24 mouse cellular contexts compared by ENCODE assay signal in the genomic region with DNA sequence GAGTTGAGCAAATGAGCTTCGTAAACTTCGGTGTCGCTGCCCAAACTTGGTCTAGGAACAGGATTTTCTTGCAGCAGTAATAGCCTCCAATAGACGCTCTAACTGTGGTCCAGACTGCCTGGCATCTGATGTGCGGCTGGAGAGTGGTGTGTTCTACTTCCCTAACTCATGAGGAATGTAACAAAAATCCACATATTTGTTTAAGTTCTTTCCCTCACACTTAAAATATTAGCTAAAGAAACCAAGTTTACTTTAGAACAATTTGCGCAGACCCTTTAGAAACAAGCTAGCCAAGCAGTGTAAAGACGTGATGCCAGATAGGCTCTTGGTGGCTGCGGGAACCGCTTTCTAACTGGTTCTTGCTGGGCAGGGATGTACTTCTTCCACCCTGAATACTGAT.
DNase-seq lines count a peak whose midpoint lies in the region; ATAC-seq and TF ChIP-seq lines count a peak whose summit lies in the region.
"Had no signal": no experiment of that assay in that cellular context is flagged by ENCODE, and none has a peak within 500 bp of the region (broad histone marks: within the 10 kb centered on the region; RNA-seq: fewer than 3 reads in every experiment).

No protein-coding gene starts in this region.

- peak overlapping the region; percentile 28; the same call in 1 of the 2 replicates for H3K27ac ChIP-seq in limb, embryonic 13.5 days
- no peak overlapping the region for H3K27ac ChIP-seq in limb, embryonic 10.5 days
- H3K27ac ChIP-seq in lung, embryonic 16.5 days (ENCODE audit: low read length), result no peak overlapping the region
- 0 out of 2 replicates have a peak overlapping the region, but pooled peaks have one; percentile 39 for H3K27ac ChIP-seq in stomach, embryonic 14.5 days (ENCODE audit: low read length)
- no peak overlapping the region for H3K27ac ChIP-seq in stomach, postnatal 0 days (replicated peaks)
- H3K27ac ChIP-seq: embryonic facial prominence, embryonic 12.5 days; embryonic facial prominence, embryonic 15.5 days; hindbrain, embryonic 12.5 days; hindbrain, embryonic 15.5 days had no signal

- no peak for TF ChIP-seq CTCF in stomach, postnatal 0 days (IDR thresholded peaks at IDR 0.05; ENCODE audit: low read depth)

- DNase-seq in limb, embryonic 10.5 days (ENCODE audit: low spot score), result no peak
- DNase-seq in lung, postnatal 10 days, result no peak
- DNase-seq in stomach, postnatal 0 days (ENCODE audit: low spot score), result no peak
- DNase-seq: adrenal gland, postnatal 10 days; adrenal gland, postnatal 36 days; cerebellum, adult 18-20 months; cerebellum, adult 9-10 months; cerebellum, postnatal 14 days; forebrain, postnatal 0 days; gastrocnemius, adult 2 months; gastrocnemius, postnatal 14 days; heart, adult 11 months had no signal

- H3K4me3 ChIP-seq in limb, embryonic 13.5 days, result no peak overlapping the region
- H3K4me3 ChIP-seq in limb, embryonic 10.5 days, result no peak overlapping the region
- H3K4me3 ChIP-seq in lung, embryonic 16.5 days (ENCODE audit: low read length), result no peak overlapping the region
- H3K4me3 ChIP-seq in stomach, embryonic 14.5 days (ENCODE audit: low read depth, low read length), result no peak overlapping the region
- no peak overlapping the region for H3K4me3 ChIP-seq in stomach, postnatal 0 days (ENCODE audit: low read depth, low read length)
- H3K4me3 ChIP-seq: embryonic facial prominence, embryonic 12.5 days; embryonic facial prominence, embryonic 15.5 days; gastrocnemius, adult 2 months; hindbrain, embryonic 12.5 days; hindbrain, embryonic 15.5 days had no signal

- WGBS in limb, embryonic 13.5 days, result 71% methylated on average over 9 of the region's 9 CpGs
- 91% methylated on average over 9 of the region's 9 CpGs for WGBS in limb, embryonic 10.5 days
- WGBS in lung, embryonic 16.5 days, result 41% methylated on average over 9 of the region's 9 CpGs
- 56% methylated on average over 9 of the region's 9 CpGs for WGBS in stomach, embryonic 14.5 days
- 44% methylated on average over 9 of the region's 9 CpGs for WGBS in stomach, postnatal 0 days

- H3K36me3 ChIP-seq in limb, embryonic 13.5 days, result no peaks in the 10 kb centered on the region
- H3K36me3 ChIP-seq in limb, embryonic 10.5 days, result no peaks in the 10 kb centered on the region
- no peaks in the 10 kb centered on the region for H3K36me3 ChIP-seq in lung, embryonic 16.5 days (ENCODE audit: control insufficient read depth, insufficient read depth, low read length)
- H3K36me3 ChIP-seq in stomach, embryonic 14.5 days (ENCODE audit: control insufficient read depth, insufficient read depth, low read length), result no peaks in the 10 kb centered on the region
- no peaks in the 10 kb centered on the region for H3K36me3 ChIP-seq in stomach, postnatal 0 days (ENCODE audit: control insufficient read depth, insufficient read depth, low read length)
- H3K36me3 ChIP-seq: embryonic facial prominence, embryonic 12.5 days; embryonic facial prominence, embryonic 15.5 days; G1E; hindbrain, embryonic 12.5 days; hindbrain, embryonic 15.5 days had no signal

- no peaks in the 10 kb centered on the region for H3K27me3 ChIP-seq in limb, embryonic 13.5 days
- no peaks in the 10 kb centered on the region for H3K27me3 ChIP-seq in limb, embryonic 10.5 days (ENCODE audit: low read depth, poor library complexity, severe bottlenecking)
- no peaks in the 10 kb centered on the region for H3K27me3 ChIP-seq in lung, embryonic 16.5 days (ENCODE audit: control insufficient read depth, insufficient read depth, low read depth, low read length)
- H3K27me3 ChIP-seq in stomach, embryonic 14.5 days (ENCODE audit: control insufficient read depth, insufficient read depth, low read length), result no peaks in the 10 kb centered on the region
- no peaks in the 10 kb centered on the region for H3K27me3 ChIP-seq in stomach, postnatal 0 days (ENCODE audit: control insufficient read depth, insufficient read depth, low read length)
- H3K27me3 ChIP-seq: CH12.LX; embryonic facial prominence, embryonic 12.5 days; embryonic facial prominence, embryonic 15.5 days; hindbrain, embryonic 12.5 days; hindbrain, embryonic 15.5 days; Patski had no signal

- no peak for TF ChIP-seq EP300 in stomach, postnatal 0 days (optimal IDR thresholded peaks at IDR 0.05)

- no peak for ATAC-seq in limb, embryonic 13.5 days (ENCODE audit: low FRiP score, low read depth)
- peak; percentile 88; the same call in 1 of the 2 replicates for ATAC-seq in lung, embryonic 16.5 days (ENCODE audit: low read depth)
- ATAC-seq in stomach, embryonic 14.5 days (ENCODE audit: insufficient number of reproducible peaks, insufficient read depth, low FRiP score, low read depth), result no peak
- no peak for ATAC-seq in stomach, postnatal 0 days (ENCODE audit: low FRiP score, low TSS enrichment)
- ATAC-seq: forebrain, embryonic 14.5 days; forebrain, postnatal 0 days; Patski had no signal

- H3K9me3 ChIP-seq in limb, embryonic 13.5 days, result no peaks in the 10 kb centered on the region
- no peaks in the 10 kb centered on the region for H3K9me3 ChIP-seq in limb, embryonic 10.5 days (replicated peaks)
- no peaks in the 10 kb centered on the region for H3K9me3 ChIP-seq in lung, embryonic 16.5 days (ENCODE audit: control insufficient read depth, low read length)
- H3K9me3 ChIP-seq in stomach, embryonic 14.5 days (ENCODE audit: control insufficient read depth, low read depth, low read length), result no peaks in the 10 kb centered on the region
- no peaks in the 10 kb centered on the region for H3K9me3 ChIP-seq in stomach, postnatal 0 days (ENCODE audit: control insufficient read depth, low read length)
- H3K9me3 ChIP-seq: embryonic facial prominence, embryonic 12.5 days; embryonic facial prominence, embryonic 15.5 days; hindbrain, embryonic 12.5 days; hindbrain, embryonic 15.5 days had no signal

- no peak overlapping the region for H3K9ac ChIP-seq in limb, embryonic 13.5 days
- H3K9ac ChIP-seq in lung, embryonic 16.5 days (ENCODE audit: low read length), result no peak overlapping the region
- H3K9ac ChIP-seq in stomach, embryonic 14.5 days (replicated peaks; ENCODE audit: low read depth, low read length), result no peak overlapping the region
- no peak overlapping the region for H3K9ac ChIP-seq in stomach, postnatal 0 days (ENCODE audit: low read length)
- H3K9ac ChIP-seq: embryonic facial prominence, embryonic 12.5 days; embryonic facial prominence, embryonic 15.5 days; forebrain, postnatal 0 days; hindbrain, embryonic 12.5 days; hindbrain, embryonic 15.5 days had no signal

- peaks cover 44% of the 10 kb centered on the region for H3K4me1 ChIP-seq in limb, embryonic 13.5 days
- H3K4me1 ChIP-seq in limb, embryonic 10.5 days, result peaks cover 24% of the 10 kb centered on the region
- H3K4me1 ChIP-seq in lung, embryonic 16.5 days (replicated peaks; ENCODE audit: control insufficient read depth, insufficient read depth, low read length), result peaks cover 10% of the 10 kb centered on the region
- peaks cover 6% of the 10 kb centered on the region; the same call in 1 of the 2 replicates for H3K4me1 ChIP-seq in stomach, embryonic 14.5 days (ENCODE audit: control insufficient read depth, insufficient read depth, low read length)
- no peaks in the 10 kb centered on the region for H3K4me1 ChIP-seq in stomach, postnatal 0 days (replicated peaks; ENCODE audit: control insufficient read depth, insufficient read depth)
- H3K4me1 ChIP-seq: hindbrain, embryonic 12.5 days; hindbrain, embryonic 15.5 days had no signal

- no peak overlapping the region for H3K4me2 ChIP-seq in limb, embryonic 13.5 days (replicated peaks)
- H3K4me2 ChIP-seq in lung, embryonic 16.5 days (ENCODE audit: low read depth, low read length), result no peak overlapping the region
- H3K4me2 ChIP-seq in stomach, embryonic 14.5 days (replicated peaks; ENCODE audit: low read depth, low read length), result no peak overlapping the region
- no peak overlapping the region for H3K4me2 ChIP-seq in stomach, postnatal 0 days (replicated peaks; ENCODE audit: low read depth)
- H3K4me2 ChIP-seq: embryonic facial prominence, embryonic 12.5 days; embryonic facial prominence, embryonic 15.5 days; heart, embryonic 11.5 days; hindbrain, embryonic 12.5 days; hindbrain, embryonic 15.5 days had no signal

Comparison
In these comparisons a context has a peak if more than half of its experiments do, and no peak if none do; other contexts are left out.
1. H3K27ac ChIP-seq: peak in limb, embryonic 13.5 days (single experiment) and stomach, embryonic 14.5 days (single experiment); none in limb, embryonic 10.5 days (single experiment), lung, embryonic 16.5 days (single experiment) and stomach, postnatal 0 days (single experiment).